Mouse (Mus musculus): ENCODE results near the gene Chl1. TPM values are rescaled to one million over a fixed set of nuclear protein-coding genes. Genes with fewer than 3 reads are reported as not detected.

Chl1 gene
- total and polyA plus RNA-seq, 3 experiments, result not detected

DNA sequence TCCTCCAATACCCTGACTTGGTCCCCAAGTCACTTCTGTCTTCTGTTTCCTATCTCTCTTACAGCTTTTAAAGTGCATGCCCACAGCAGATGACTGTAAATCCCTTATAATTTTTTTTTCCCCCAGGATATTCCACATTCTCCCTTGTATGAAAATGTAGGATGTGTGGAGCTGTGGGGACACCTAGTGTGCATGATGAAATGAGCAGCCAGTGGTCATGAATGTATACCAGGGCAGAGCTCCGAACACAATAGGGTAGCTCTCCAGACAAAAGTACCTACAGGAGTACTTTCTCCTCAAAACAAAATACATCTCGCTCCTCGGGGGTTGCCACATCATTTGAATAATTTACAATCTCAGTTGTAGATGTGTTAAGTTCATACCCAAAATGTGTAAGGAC lies 232.4 kb downstream of the Chl1 start:
- TF ChIP-seq EP300 (IDR thresholded peaks at IDR 0.05; ENCODE audit: low read length) (no peak), CTCF (conservative IDR thresholded peaks at IDR 0.05 in 1 of 2, IDR thresholded peaks at IDR 0.05 in 1 of 2; ENCODE audit: low read depth in 2 of 2, low read length in 2 of 2) (no peak), USF1 (IDR thresholded peaks at IDR 0.05; ENCODE audit: low read depth, low read length) (no peak), CHD2 (IDR thresholded peaks at IDR 0.05; ENCODE audit: low read length) (no peak), JUN (IDR thresholded peaks at IDR 0.05; ENCODE audit: insufficient read depth, low read depth, low read length) (no peak), ETS1 (conservative IDR thresholded peaks at IDR 0.05; ENCODE audit: low read depth, low read length) (no peak), JUND (conservative IDR thresholded peaks at IDR 0.05; ENCODE audit: low read depth, low read length) (no peak), PAX5 (IDR thresholded peaks at IDR 0.05; ENCODE audit: low read length) (no peak), POLR2A (IDR thresholded peaks at IDR 0.05; ENCODE audit: low read depth, low read length) (no peak), E2F4 (IDR thresholded peaks at IDR 0.05; ENCODE audit: insufficient replicate concordance, low read depth, low read length) (no peak), MAFK (IDR thresholded peaks at IDR 0.05; ENCODE audit: insufficient replicate concordance, low read length) (no peak), GABPA (IDR thresholded peaks at IDR 0.05; ENCODE audit: insufficient replicate concordance, low read depth, low read length) (no peak)
- Histone ChIP-seq H3K79me2 (replicated peaks; ENCODE audit: control insufficient read depth, extremely low read depth, insufficient read depth, poor library complexity, severe bottlenecking) (no peaks in the 10 kb centered on the region), H3K4me2 (ENCODE audit: insufficient read depth, low read depth, poor library complexity, severe bottlenecking) (no peak overlapping the region), H3K9me3 (replicated peaks; ENCODE audit: low read length) (peaks cover 39% of the 10 kb centered on the region), H3K27ac (ENCODE audit: insufficient read depth, low read depth) (no peak overlapping the region), H3K36me3 (replicated peaks in 1 of 2; ENCODE audit: control insufficient read depth in 1 of 2, insufficient read depth in 1 of 2, low read length in 1 of 2) (no peaks in the 10 kb centered on the region), H3K4me3 (replicated peaks in 1 of 3; ENCODE audit: low read depth in 2 of 3, low read length in 2 of 3, poor library complexity in 1 of 3) (no peak overlapping the region), H3K4me1 (ENCODE audit: control insufficient read depth in 1 of 2, insufficient read depth in 2 of 2) (no peaks in the 10 kb centered on the region), H3K9ac (ENCODE audit: insufficient read depth, low read depth) (no peak overlapping the region), H3K27me3 (replicated peaks) (no peaks in the 10 kb centered on the region)
- no peak for DNase-seq (ENCODE audit: extremely low read depth)
- dilution Hi-C loops (cut with MboI; ENCODE audit: extremely low pct_ligation_motif_present, extremely low pct_unique_long_range_greater_than_20kb, low sequenced_read_pairs) (no loop called here), in situ Hi-C loops (cut with MboI; ENCODE audit: low pct_ligation_motif_present, low pct_unique_long_range_greater_than_20kb, low sequenced_read_pairs) (no loop called here)

- DNase-seq (ENCODE audit: extremely low read depth), result no peak
- in situ Hi-C loops (cut with MboI; ENCODE audit: low pct_ligation_motif_present, low pct_unique_long_range_greater_than_20kb, low sequenced_read_pairs) (no loop called here), dilution Hi-C loops (cut with MboI; ENCODE audit: extremely low pct_ligation_motif_present, extremely low pct_unique_long_range_greater_than_20kb, low sequenced_read_pairs) (no loop called here)
- peaks cover 29% of the 10 kb centered on the region for H3K9me3 ChIP-seq (replicated peaks; ENCODE audit: low read length)
- no peak overlapping the region for H3K9ac ChIP-seq (ENCODE audit: insufficient read depth, low read depth)
- no peak overlapping the region for H3K4me3 ChIP-seq (replicated peaks in 1 of 3; ENCODE audit: low read depth in 2 of 3, low read length in 2 of 3, poor library complexity in 1 of 3)
- TF ChIP-seq ELF1 (IDR thresholded peaks at IDR 0.05; ENCODE audit: low read depth, low read length) (no peak), SIN3A (IDR thresholded peaks at IDR 0.05; ENCODE audit: low read length) (no peak), CHD1 (IDR thresholded peaks at IDR 0.05; ENCODE audit: low read depth, low read length) (no peak), CTCF (conservative IDR thresholded peaks at IDR 0.05 in 1 of 2, IDR thresholded peaks at IDR 0.05 in 1 of 2; ENCODE audit: low read depth in 2 of 2, low read length in 2 of 2) (no peak), ZKSCAN1 (IDR thresholded peaks at IDR 0.05; ENCODE audit: borderline replicate concordance, low read depth, low read length) (no peak), TBP (conservative IDR thresholded peaks at IDR 0.05; ENCODE audit: low read depth, low read length) (no peak), MAX (IDR thresholded peaks at IDR 0.05; ENCODE audit: low read length) (no peak), GABPA (IDR thresholded peaks at IDR 0.05; ENCODE audit: insufficient replicate concordance, low read depth, low read length) (no peak), RCOR1 (conservative IDR thresholded peaks at IDR 0.05; ENCODE audit: low read depth, low read length) (no peak), CHD2 (IDR thresholded peaks at IDR 0.05; ENCODE audit: low read length) (no peak), UBTF (IDR thresholded peaks at IDR 0.05; ENCODE audit: low read depth, low read length) (no peak), USF2 (conservative IDR thresholded peaks at IDR 0.05; ENCODE audit: low read depth, low read length) (no peak), KAT2A (IDR thresholded peaks at IDR 0.05; ENCODE audit: insufficient replicate concordance, low read length) (no peak), ZC3H11A (IDR thresholded peaks at IDR 0.05; ENCODE audit: low read depth, low read length) (no peak), MXI1 (IDR thresholded peaks at IDR 0.05; ENCODE audit: low read depth, low read length) (no peak), HCFC1 (IDR thresholded peaks at IDR 0.05; ENCODE audit: low read depth, low read length) (no peak), ZMIZ1 (IDR thresholded peaks at IDR 0.05; ENCODE audit: low read depth, low read length) (no peak)
- no peak overlapping the region for H3K27ac ChIP-seq (ENCODE audit: insufficient read depth, low read depth)
- H3K36me3 ChIP-seq (replicated peaks in 1 of 2; ENCODE audit: control insufficient read depth in 1 of 2, insufficient read depth in 1 of 2, low read length in 1 of 2), result no peaks in the 10 kb centered on the region
- H3K79me2 ChIP-seq (replicated peaks; ENCODE audit: control insufficient read depth, extremely low read depth, insufficient read depth, poor library complexity, severe bottlenecking), result no peaks in the 10 kb centered on the region
- H3K4me2 ChIP-seq (ENCODE audit: insufficient read depth, low read depth, poor library complexity, severe bottlenecking), result no peak overlapping the region
- no peaks in the 10 kb centered on the region for H3K4me1 ChIP-seq (ENCODE audit: control insufficient read depth in 1 of 2, insufficient read depth in 2 of 2)
- no peaks in the 10 kb centered on the region for H3K27me3 ChIP-seq (replicated peaks)
These were observed 235.7 kb downstream of the Chl1 start for GRCm38 (mm10) chr6:103746103-103746502.

All from CH12.LX (cell line).